Mouse (Mus musculus): ENCODE measurements around the gene Chpf. TPM values are rescaled to one million over a fixed set of nuclear protein-coding genes. Genes with fewer than 3 reads are reported as not detected.

The Chpf gene
- 46.1 and 53.4 TPM in 2 replicates for polyA plus RNA-seq (2015; fragmentation: Nextera tagmentation; extraction: Ambion mirVana)

GRCm38 (mm10) chr1:75478916-75479634, at the start of gene Chpf, which contains the start of gene Tmem198:
Chpf (minus strand) TSS chr1:75479307.
Tmem198 (plus strand) TSS chr1:75479532.
- peaks cover 21% of the 10 kb centered on the region for H3K36me3 ChIP-seq
- H3K9ac ChIP-seq: peak within 1 kb of the TSS; percentile 91
- peak within 1 kb of the TSS; percentile 84 for H3K4me2 ChIP-seq
- peaks cover 55% of the 10 kb centered on the region for H3K4me1 ChIP-seq (replicated peaks)
- under 1% methylated on average over 67 of the region's 76 CpGs for WGBS
- H3K27ac ChIP-seq (replicated peaks): peak within 1 kb of the TSS; percentile 92
- no peaks in the 10 kb centered on the region for H3K9me3 ChIP-seq
- ATAC-seq (ENCODE audit: low FRiP score, low read depth): peak; percentile 90
- peak within 1 kb of the TSS; percentile 95 for H3K4me3 ChIP-seq
- 0 out of 2 replicates have a peak, but pooled peaks cover 8% of the 10 kb centered on the region for H3K27me3 ChIP-seq

GRCm38 (mm10) chr1:75524679-75525078, 45.6 kb upstream of the Chpf start:
- Histone ChIP-seq H3K9ac (no peak overlapping the region), H3K4me1 (replicated peaks) (peaks cover 15% of the 10 kb centered on the region), H3K4me2 (no peak overlapping the region), H3K27me3 (no peaks in the 10 kb centered on the region), H3K27ac (replicated peaks) (no peak overlapping the region), H3K4me3 (no peak overlapping the region), H3K9me3 (no peaks in the 10 kb centered on the region), H3K36me3 (peaks cover 32% of the 10 kb centered on the region)
- WGBS: 92% methylated on average over 7 of the region's 7 CpGs
- ATAC-seq (ENCODE audit: low FRiP score, low read depth): no peak

GRCm38 (mm10) chr1:75521321-75522031, 42.4 kb upstream of the Chpf start, which contains the start of gene Stk11ip:
Stk11ip (plus strand) TSS chr1:75521529.
- Histone ChIP-seq H3K4me2 (peak within 1 kb of the TSS; percentile 78), H3K27me3 (no peaks in the 10 kb centered on the region), H3K36me3 (peaks cover 5% of the 10 kb centered on the region; the same call in 1 of the 2 replicates), H3K27ac (replicated peaks) (peak within 1 kb of the TSS; percentile 84), H3K9me3 (no peaks in the 10 kb centered on the region), H3K9ac (peak within 1 kb of the TSS; percentile 53), H3K4me1 (replicated peaks) (peaks cover 15% of the 10 kb centered on the region), H3K4me3 (peak within 1 kb of the TSS; percentile 84)
- ATAC-seq (ENCODE audit: low FRiP score, low read depth): peak; percentile 97
- WGBS: under 1% methylated on average over 46 of the region's 46 CpGs

GRCm38 (mm10) chr1:75519576-75519975, 40.5 kb upstream of the Chpf start:
- Histone ChIP-seq H3K27me3 (no peaks in the 10 kb centered on the region), H3K9ac (no peak overlapping the region), H3K4me1 (replicated peaks) (peaks cover 15% of the 10 kb centered on the region), H3K4me2 (no peak overlapping the region), H3K36me3 (no peaks in the 10 kb centered on the region), H3K4me3 (no peak overlapping the region), H3K27ac (replicated peaks) (no peak overlapping the region), H3K9me3 (no peaks in the 10 kb centered on the region)
- no peak for ATAC-seq (ENCODE audit: low FRiP score, low read depth)
- 70% methylated on average over 5 of the region's 5 CpGs for WGBS

- no peaks in the 10 kb centered on the region for H3K36me3 ChIP-seq
- no peak overlapping the region for H3K27ac ChIP-seq (replicated peaks)
- no peak overlapping the region for H3K4me2 ChIP-seq
- WGBS: 94% methylated on average over 4 of the region's 4 CpGs
- H3K27me3 ChIP-seq: no peaks in the 10 kb centered on the region
- ATAC-seq (ENCODE audit: low FRiP score, low read depth): no peak
- H3K9me3 ChIP-seq: no peaks in the 10 kb centered on the region
- H3K4me1 ChIP-seq (replicated peaks): peaks cover 15% of the 10 kb centered on the region
- no peak overlapping the region for H3K4me3 ChIP-seq
- no peak overlapping the region for H3K9ac ChIP-seq
Observed at GRCm38 (mm10) chr1:75518427-75518826, 39.3 kb upstream of the Chpf start.

- WGBS: 73% methylated on average over 3 of the region's 4 CpGs
- Histone ChIP-seq H3K4me3 (no peak overlapping the region), H3K27me3 (no peaks in the 10 kb centered on the region), H3K4me1 (replicated peaks) (peaks cover 15% of the 10 kb centered on the region), H3K4me2 (no peak overlapping the region), H3K9me3 (no peaks in the 10 kb centered on the region), H3K27ac (replicated peaks) (no peak overlapping the region), H3K36me3 (no peaks in the 10 kb centered on the region), H3K9ac (no peak overlapping the region)
- no peak for ATAC-seq (ENCODE audit: low FRiP score, low read depth)
Observed at GRCm38 (mm10) chr1:75517984-75518383, 38.9 kb upstream of the Chpf start.

GRCm38 (mm10) chr1:75516703-75517380, 37.7 kb upstream of the Chpf start:
- WGBS: 82% methylated on average over 15 of the region's 15 CpGs
- H3K4me3 ChIP-seq: no peak overlapping the region
- H3K27ac ChIP-seq (replicated peaks): no peak overlapping the region
- no peak for ATAC-seq (ENCODE audit: low FRiP score, low read depth)
- no peaks in the 10 kb centered on the region for H3K9me3 ChIP-seq
- H3K9ac ChIP-seq: no peak overlapping the region
- no peaks in the 10 kb centered on the region for H3K27me3 ChIP-seq
- peaks cover 4% of the 10 kb centered on the region for H3K4me1 ChIP-seq (replicated peaks)
- H3K36me3 ChIP-seq: no peaks in the 10 kb centered on the region
- no peak overlapping the region for H3K4me2 ChIP-seq

GRCm38 (mm10) chr1:75512550-75512949, 33.4 kb upstream of the Chpf start:
- Histone ChIP-seq H3K27me3 (0 out of 2 replicates have a peak, but pooled peaks cover 3% of the 10 kb centered on the region), H3K4me3 (no peak overlapping the region), H3K4me1 (replicated peaks) (peaks cover 2% of the 10 kb centered on the region), H3K27ac (replicated peaks) (no peak overlapping the region), H3K36me3 (no peaks in the 10 kb centered on the region), H3K4me2 (no peak overlapping the region), H3K9ac (no peak overlapping the region), H3K9me3 (no peaks in the 10 kb centered on the region)
- ATAC-seq (ENCODE audit: low FRiP score, low read depth): no peak
- WGBS: 85% methylated on average over 3 of the region's 3 CpGs

GRCm38 (mm10) chr1:75511437-75512210, 32.5 kb upstream of the Chpf start:
- Histone ChIP-seq H3K9me3 (no peaks in the 10 kb centered on the region), H3K27ac (replicated peaks) (no peak overlapping the region)
- WGBS: 65% methylated on average over 4 of the region's 4 CpGs

GRCm38 (mm10) chr1:75510154-75510553, 31.0 kb upstream of the Chpf start:
- Histone ChIP-seq H3K9ac (no peak overlapping the region), H3K4me2 (no peak overlapping the region), H3K36me3 (no peaks in the 10 kb centered on the region), H3K4me1 (replicated peaks) (peaks cover 17% of the 10 kb centered on the region), H3K9me3 (no peaks in the 10 kb centered on the region), H3K4me3 (no peak overlapping the region), H3K27ac (replicated peaks) (no peak overlapping the region), H3K27me3 (peaks cover 8% of the 10 kb centered on the region; the same call in 1 of the 2 replicates)
- no peak for ATAC-seq (ENCODE audit: low FRiP score, low read depth)
- 71% methylated on average over 5 of the region's 5 CpGs for WGBS

More at GRCm38 (mm10) chr1:75511437-75512210, 32.5 kb upstream of the Chpf start:
- no peak overlapping the region for H3K4me3 ChIP-seq
- peaks cover 8% of the 10 kb centered on the region; the same call in 1 of the 2 replicates for H3K27me3 ChIP-seq
- H3K36me3 ChIP-seq: no peaks in the 10 kb centered on the region
- no peak for ATAC-seq (ENCODE audit: low FRiP score, low read depth)
- no peak overlapping the region for H3K4me2 ChIP-seq
- peaks cover 11% of the 10 kb centered on the region for H3K4me1 ChIP-seq (replicated peaks)
- no peak overlapping the region for H3K9ac ChIP-seq

- 47% methylated on average over 20 of the region's 20 CpGs for WGBS
- ATAC-seq (ENCODE audit: low FRiP score, low read depth): no peak
- Histone ChIP-seq H3K27ac (replicated peaks) (no peak overlapping the region), H3K36me3 (no peaks in the 10 kb centered on the region), H3K4me3 (no peak overlapping the region), H3K27me3 (peaks cover 8% of the 10 kb centered on the region; the same call in 1 of the 2 replicates), H3K9ac (no peak overlapping the region), H3K9me3 (no peaks in the 10 kb centered on the region), H3K4me2 (no peak overlapping the region), H3K4me1 (replicated peaks) (peaks cover 23% of the 10 kb centered on the region)
Observed at GRCm38 (mm10) chr1:75509586-75509985, 30.5 kb upstream of the Chpf start.

All from hindbrain, embryonic 15.5 days (tissue).